Mouse (Mus musculus) layer of hippocampus, adult 9-10 months (tissue): ENCODE results near the gene 5330417C22Rik.

Experiments
- DNase-seq: peaks from one replicate; pipeline ENCODE4 v3.0.0; 2022; ENCODE audit warnings: low spot score

The 5330417C22Rik gene

GRCm38 (mm10) chr3:108413634-108414360, 122.5 kb downstream of the 5330417C22Rik start:
- DNase-seq, result no peak

GRCm38 (mm10) chr3:108411754-108412121, 124.6 kb downstream of the 5330417C22Rik start:
- no peak for DNase-seq

- DNase-seq, result no peak
Measured at GRCm38 (mm10) chr3:108411026-108411753, 125.1 kb downstream of the 5330417C22Rik start.

GRCm38 (mm10) chr3:108410359-108410714, 126.0 kb downstream of the 5330417C22Rik start:
- no peak for DNase-seq

- no peak for DNase-seq
Measured at GRCm38 (mm10) chr3:108409656-108410358, 126.5 kb downstream of the 5330417C22Rik start.

GRCm38 (mm10) chr3:108408517-108409008, 127.8 kb downstream of the 5330417C22Rik start:
- DNase-seq, result no peak

- DNase-seq, result no peak
Measured at GRCm38 (mm10) chr3:108406306-108406885, 129.9 kb downstream of the 5330417C22Rik start.
